Mouse (Mus musculus) gonadal fat pad, adult 2 months (tissue): ENCODE results near the gene Iqcb1. TPM values are rescaled to one million over a fixed set of nuclear protein-coding genes. Genes with fewer than 3 reads are reported as not detected.

ENCODE experiments used
- DNase-seq: peaks from one replicate; pipeline ENCODE4 v3.0.0-alpha.2; 2012; ENCODE audit warnings: low read depth
- polyA plus RNA-seq: library from polyadenylated mRNA; depleted of rRNA; stranded (reverse); fragments of >200 nt; gene quantifications from 2 replicates; pipeline ENCODE4 v1.2.3, GENCODE M21; 2012; rRNA removed

Iqcb1 gene
- polyA plus RNA-seq, 1 experiment = 4.5 TPM

DNA sequence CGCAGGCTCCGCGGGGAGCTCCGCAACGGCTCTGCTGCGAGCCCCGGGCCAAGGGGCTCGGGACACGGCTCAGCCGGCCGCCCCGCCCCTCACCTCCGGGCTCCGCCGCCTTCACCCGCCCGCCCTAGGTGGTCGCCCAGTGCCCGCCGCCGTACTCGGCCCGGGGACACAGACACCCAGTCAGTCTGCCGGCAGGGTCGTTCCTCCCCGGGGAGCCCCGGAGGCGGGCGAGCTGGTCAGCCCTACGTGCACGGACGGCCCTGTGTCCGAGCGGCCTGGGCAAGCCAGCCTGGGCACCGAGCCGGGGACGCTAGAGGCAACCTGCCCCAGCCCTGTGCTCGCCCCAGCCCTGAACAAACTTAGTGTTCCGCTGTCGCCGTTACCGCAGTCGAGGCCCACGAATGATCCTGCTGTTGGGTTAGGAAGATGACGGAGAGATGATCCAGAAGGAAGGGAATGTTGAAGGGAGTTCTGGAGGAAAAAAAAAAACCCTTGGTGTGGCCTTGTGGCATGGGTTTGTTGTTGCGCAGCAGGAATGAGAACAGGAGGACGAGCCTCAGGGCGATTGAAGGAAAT lies 47.2 kb downstream of the Iqcb1 start:
- no peak for DNase-seq

DNA sequence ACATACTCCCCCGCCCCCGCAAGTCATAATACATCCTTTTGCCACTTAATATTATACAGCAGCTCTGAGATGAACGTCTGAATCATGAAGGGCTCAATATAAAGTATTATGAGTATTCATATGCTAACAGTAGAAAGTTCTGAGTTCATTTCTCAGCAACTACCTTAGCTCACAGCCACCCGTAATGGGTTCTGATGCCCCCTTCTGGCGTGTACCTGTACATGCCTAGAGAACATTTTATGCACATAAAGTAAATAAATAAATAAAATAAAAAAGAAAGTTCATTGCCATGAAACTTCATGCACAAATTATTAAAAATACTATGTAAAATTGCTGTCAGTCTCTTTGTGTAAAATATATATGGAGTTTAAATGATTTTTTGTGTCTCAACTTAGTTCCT lies 49.1 kb downstream of the Iqcb1 start:
- DNase-seq = no peak

DNA sequence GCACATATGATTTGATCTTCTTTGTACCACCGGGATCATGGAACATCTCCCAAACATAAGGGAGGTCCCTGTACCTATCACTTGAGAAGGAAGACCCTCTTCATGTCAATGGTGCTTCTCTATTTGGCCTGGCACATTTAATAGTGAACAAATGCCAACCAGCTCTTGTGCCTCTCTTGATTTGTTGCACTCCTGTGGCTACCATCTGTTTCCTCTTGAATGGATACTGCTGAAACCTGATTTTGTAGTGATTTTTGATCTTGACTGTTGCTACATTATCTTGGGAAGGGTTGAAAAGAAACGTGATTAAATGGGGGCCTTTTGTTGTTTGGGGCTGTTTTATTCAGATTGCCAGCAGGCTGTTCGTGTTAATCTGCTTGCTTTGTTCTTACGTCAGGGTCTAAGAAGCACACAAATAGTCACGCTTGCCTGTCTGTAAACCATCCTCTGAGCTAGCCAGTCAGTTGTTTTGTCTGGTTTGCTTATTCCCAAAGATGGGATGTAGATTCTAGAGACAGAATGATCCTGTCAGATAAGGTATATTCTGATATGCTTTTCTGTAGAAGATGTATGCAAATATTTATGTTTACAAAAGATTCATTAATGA lies 54.7 kb downstream of the Iqcb1 start:
- DNase-seq = no peak

DNA sequence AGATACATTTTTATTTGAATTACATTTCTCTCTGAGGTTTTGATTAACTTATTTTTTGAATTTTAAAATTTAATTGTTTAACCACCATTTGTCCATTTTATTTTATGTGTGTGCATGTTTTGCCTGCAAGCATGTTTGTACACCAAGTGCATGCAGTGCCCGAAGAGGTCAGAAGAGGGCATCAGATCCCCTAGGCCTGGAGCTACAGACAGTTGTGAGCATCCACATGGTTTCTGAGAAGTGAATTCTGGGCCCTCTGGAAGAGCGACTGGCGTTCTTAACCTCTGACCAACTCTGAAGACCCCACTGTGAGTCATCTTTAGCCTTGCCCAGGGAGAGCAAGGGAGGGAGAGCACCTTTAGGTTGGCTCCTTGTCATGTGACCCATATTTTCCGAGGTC lies 56.7 kb downstream of the Iqcb1 start:
- no peak for DNase-seq

DNA sequence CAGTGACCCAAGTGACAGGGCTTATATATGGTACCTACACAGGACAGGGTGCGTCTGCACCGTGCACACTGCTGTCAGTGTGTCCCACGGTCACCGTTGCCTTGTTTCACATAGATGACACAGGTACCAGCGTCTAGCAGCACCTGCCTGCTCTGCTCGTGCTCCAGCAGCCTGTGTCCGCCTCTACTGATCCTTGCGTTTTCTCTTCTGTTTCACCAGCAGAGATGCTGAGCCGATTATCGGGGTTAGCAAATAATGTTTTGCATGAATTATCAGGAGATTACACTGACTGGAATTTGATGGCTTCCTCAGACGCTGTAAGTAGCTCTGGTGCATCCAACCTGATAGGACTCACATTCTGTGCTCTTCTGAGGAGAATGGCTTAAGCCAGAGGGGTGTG lies 57.7 kb downstream of the Iqcb1 start:
- no peak for DNase-seq

DNA sequence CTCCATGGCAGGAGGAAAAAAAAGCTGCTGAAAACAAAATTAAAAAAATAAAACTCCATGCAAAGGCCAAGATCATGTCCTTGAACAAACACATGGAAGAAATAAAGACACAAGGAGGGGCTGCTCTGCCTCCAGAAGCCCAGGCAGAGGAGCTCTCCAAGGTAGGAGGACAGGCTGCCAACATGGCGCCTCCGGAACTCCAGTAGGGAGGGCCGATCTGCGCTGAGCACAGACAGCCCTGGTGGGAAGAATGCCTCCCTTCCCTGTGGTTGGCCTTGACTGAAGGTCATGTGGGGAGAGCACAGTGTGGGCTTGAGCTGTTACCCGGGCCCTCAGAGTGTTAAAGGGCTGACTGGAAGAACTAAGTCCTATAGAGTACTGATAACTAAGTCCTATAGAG lies 59.4 kb downstream of the Iqcb1 start:
- DNase-seq = no peak

DNA sequence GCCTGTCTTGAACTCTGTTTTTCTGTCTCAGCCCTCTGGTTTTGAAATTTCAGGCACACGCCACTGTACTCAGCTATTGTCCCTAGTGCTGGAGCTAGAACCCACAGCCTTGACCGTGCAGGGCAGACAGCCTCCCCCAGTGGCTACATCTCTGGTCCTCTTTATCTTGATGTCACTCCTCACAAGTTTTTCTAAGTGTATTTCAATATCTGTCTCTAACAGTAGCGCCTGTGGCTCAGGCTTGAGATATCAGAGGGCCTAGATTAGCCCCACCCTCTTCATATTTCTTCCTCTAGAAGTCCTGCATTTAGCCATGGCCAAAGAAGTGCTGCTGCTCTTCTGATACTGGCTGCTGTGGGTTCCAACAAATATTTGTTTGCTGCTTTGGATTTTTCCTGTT lies 62.4 kb downstream of the Iqcb1 start:
- DNase-seq = no peak

DNA sequence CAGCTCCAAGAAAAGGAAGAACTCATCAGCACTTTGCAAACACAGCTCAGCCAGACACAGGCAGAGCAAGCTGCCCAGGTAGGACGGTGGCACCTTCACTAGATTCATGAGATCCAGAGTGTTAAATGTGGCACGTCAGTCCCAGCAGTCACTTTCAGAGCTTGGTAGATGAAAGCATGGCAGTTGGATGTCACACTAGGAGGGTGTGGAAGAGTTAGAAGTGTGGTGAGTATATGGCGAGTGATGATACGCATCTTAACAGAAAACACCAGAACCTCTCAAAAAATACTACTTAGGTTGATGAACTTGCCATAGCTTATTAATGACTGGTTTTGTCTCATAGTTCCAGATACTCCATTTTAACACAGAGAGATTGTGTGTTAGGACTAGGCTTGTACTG lies 63.2 kb downstream of the Iqcb1 start:
- DNase-seq = no peak

DNA sequence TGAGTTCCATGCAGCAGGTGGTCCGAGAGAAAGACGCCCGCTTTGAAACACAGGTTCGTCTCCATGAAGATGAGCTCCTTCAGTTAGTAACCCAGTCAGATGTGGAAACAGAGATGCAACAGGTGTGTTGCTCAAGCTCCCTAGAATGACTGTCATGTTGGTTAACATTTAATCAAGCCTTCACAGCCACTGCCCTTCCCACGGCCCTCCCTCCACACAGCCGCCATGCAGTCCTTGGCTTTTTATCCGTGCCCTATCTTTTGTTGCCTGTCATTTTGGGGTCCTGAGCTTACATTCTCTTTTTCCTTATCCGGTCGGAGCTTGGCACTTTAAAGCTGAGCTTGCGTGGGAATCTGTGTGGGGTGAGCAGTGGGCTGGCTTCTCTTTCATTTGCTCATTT lies 65.1 kb downstream of the Iqcb1 start:
- DNase-seq = no peak

DNA sequence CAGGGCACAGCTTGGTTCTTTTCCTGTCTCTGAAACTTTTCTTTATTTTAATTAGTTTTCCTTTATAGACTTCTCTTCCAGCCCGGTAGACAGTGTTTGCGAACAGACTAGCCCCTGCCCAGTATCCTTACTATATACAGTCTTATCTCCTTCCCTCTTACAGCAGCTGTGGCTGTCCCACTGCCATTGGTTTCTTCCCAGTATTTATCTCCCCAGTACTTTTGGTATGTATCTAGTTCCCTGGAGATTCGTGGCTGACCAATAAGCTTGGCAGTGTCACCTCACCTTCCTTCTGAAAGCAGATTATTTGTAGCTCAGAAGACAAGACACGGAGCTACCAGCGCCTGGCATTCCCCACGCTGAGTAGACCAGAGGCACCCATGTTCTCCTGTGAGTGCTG lies 68.5 kb downstream of the Iqcb1 start:
- no peak for DNase-seq

DNA sequence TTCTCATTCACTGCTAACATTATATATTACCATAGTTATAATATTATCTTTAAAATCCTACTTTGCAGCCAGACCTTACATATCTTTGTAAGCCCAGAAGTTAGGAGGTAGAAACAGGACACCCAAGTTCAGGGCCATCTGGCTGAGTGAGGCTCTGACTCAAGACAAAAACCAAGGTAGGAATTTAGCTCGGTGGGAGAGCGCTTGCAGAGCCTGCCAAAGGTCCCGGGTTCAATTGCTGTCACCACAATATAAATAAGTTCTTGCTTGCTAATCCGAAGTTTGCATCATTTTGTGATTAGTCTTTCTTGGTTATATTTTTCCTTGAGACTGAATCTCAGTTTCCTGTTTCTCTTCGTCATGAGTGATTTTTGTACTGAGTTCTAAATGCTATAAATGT lies 75.0 kb downstream of the Iqcb1 start:
- DNase-seq = no peak

DNA sequence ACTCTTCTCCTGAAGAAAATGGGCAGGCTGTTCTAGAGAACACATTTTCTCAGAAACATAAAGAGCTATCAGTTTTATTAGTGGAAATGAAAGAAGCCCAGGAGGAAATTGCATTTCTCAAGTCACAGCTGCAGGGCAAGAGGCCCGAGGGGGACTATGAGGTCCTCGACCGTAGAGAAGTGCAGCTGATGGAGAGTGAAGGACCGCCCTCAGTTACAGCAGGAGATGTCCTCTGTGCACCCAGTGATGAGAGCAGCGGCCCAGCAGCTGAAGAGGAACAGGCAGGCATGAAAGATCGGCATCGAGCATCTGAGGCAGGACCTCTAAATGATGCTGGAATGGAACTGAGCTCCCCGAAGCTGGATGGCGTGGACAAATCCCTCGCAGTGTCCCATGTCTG lies 83.7 kb downstream of the Iqcb1 start:
- DNase-seq = no peak

DNA sequence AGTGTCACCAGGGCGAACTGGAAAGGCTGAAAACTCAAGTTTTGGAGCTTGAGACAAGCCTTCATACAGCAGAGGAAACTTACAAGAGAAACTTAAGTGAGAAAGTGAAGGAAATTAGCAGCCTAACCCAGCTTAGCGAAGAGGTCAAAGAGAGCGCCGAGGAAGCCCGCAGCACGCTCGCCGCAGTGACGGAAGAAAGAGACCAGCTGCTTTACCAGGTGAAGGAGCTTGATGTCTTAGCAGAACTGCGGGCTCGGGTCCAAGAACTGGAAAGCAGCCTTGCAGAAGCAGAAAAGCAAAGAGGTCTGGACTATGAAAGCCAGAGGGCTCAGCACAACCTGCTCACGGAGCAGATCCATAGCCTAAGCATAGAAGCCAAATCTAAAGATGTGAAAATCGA lies 84.1 kb downstream of the Iqcb1 start:
- no peak for DNase-seq

DNA sequence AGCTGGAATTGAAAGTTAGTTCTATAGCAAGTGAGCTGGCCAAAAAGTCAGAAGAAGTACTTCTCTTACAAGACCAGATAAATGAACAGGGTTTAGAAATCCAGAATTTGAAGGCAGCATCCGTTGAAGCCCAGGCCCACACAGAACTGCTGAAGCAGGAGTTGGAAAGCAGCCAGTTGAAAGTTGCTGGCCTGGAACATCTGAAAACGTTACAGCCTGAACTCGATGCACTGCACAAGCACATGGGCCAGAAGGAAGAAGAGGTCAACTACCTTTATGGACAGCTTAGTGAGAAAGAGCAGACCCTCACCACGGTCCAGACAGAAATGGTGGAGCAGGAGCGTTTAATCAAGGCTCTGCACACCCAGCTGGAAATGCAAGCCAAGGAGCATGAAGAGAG lies 86.0 kb downstream of the Iqcb1 start:
- DNase-seq = no peak

DNA sequence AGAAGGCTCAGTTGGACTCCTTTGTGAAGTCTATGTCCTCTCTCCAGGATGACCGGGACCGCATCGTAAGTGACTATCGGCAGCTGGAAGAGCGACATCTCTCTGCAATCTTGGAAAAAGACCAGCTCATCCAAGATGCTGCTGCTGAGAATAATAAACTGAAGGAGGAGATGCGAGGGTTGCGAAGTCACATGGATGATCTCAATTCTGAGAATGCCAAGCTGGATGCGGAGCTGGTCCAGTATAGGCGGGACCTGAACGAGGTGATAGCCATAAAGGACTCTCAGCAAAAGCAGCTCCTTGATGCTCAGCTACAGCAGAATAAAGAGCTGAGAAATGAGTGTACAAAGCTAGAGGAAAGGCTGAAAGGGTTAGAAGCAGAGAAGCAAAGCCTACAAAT lies 90.3 kb downstream of the Iqcb1 start:
- DNase-seq = no peak

DNA sequence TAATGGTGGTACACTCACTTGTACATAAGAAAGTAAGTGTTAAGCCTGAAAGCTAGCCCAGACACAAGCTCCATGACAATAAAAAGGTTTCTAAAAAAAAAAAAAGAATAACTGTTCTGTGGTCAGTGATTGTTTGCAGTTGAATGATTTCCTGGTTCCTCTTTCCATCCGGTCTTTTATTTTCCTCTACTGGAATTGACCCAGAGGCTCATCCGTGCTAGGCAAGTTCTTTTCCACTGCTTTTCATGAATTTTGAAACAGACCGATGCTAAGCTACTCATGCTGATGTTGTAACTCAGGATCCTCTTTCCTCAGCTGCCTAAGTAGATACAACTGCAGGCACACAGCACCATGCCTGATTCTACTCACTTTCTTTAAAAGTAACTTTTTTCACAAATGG lies 92.2 kb downstream of the Iqcb1 start:
- DNase-seq = no peak

DNA sequence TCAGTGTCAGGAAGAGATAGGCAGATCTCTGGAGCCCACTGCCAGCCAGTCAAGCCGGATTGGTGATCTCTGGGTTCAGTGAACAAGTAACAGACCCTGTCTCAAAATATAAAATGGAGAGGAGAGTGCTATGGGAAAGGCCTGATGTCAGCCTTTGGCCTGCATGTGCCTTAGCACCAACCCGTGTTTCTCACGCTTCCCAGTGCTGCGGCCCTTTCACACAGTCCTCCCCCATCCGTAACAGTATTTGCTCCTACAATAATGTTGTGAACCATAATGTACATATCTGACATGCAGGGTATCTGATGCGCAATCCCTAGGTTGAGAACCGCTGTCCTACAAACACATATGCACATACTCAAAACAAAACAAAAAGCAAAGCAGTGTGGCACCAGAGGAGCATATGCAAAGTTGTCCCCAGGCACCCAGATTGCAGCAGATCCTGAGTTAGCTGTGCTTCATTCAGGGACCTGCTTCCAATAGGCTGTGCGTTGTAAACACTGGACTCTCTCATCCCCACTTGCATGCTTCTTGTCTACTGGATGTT lies 93.0 kb downstream of the Iqcb1 start:
- DNase-seq = no peak

DNA sequence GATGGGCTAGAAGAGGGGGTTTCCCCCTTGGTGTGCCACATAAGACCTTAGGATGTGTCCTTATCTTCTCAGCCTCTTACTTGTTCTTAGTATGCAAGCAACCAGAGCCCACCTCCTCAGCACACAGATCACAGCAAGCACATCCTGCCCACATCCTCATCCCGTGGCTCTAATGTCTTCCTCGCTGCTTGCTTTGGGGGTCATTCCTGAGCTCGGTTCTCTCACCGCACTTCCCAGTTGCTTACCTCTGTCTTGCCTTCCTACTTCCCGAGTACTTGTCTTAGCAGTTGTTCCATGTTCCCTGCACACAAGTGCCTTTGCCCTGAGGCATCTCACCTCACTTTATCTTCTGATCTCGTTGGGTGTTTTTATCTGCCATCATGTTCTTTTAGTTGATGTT lies 93.8 kb downstream of the Iqcb1 start:
- no peak for DNase-seq

Other genes starting within 250 kb of the Iqcb1 start
- 2.5 and 2.6 TPM in 2 replicates for gene Cd86, start 162.3 kb upstream of the Iqcb1 start, polyA plus RNA-seq
- 26.4 and 37.3 TPM in 2 replicates for gene Ildr1, start 134.4 kb upstream of the Iqcb1 start, polyA plus RNA-seq
- 21.4 and 31.2 TPM in 2 replicates for gene Slc15a2, start 43.4 kb upstream of the Iqcb1 start, polyA plus RNA-seq
- 0.65 and 1.0 TPM in 2 replicates for gene Eaf2, start 46.6 kb downstream of the Iqcb1 start, polyA plus RNA-seq
- 114 and 124 TPM in 2 replicates for gene Golgb1, start 46.8 kb downstream of the Iqcb1 start, polyA plus RNA-seq
- 11.1 and 11.4 TPM in 2 replicates for gene Hcls1, start 106.6 kb downstream of the Iqcb1 start, polyA plus RNA-seq
- gene Fbxo40, start 162.1 kb downstream of the Iqcb1 start, polyA plus RNA-seq = 0.20 TPM in 1 of 2 replicates, not detected in the other
- 0.18 and 0.20 TPM in 2 replicates for gene Polq, start 183.4 kb downstream of the Iqcb1 start, polyA plus RNA-seq